Mouse (Mus musculus) megakaryocyte, embryonic 14.5 days (primary cell): ENCODE data around the gene Arhgef39.

Experiments
- FLI1 ChIP-seq: IDR thresholded peaks from 2 replicates; pipeline ENCODE4 v1.6.1; 2012; ENCODE audit warnings: low read length, inconsistent platforms, mixed read lengths
- GATA1 ChIP-seq: IDR thresholded peaks from 3 replicates; pipeline ENCODE4 v1.6.1; 2012; ENCODE audit warnings: mixed read lengths, low read length, inconsistent platforms, borderline replicate concordance

- TF ChIP-seq GATA1 (no peak), FLI1 (no peak)
Observed at GRCm38 (mm10) chr4:43498983-43499382, 512 bp downstream of the Arhgef39 start.
